Mouse (Mus musculus) gastrocnemius, adult 2 months (tissue): Measurements from ENCODE around the gene C9orf72. TPM values are rescaled to one million over a fixed set of nuclear protein-coding genes. Genes with fewer than 3 reads are reported as not detected.

ENCODE experiments used
- DNase-seq: peaks from one replicate; pipeline ENCODE4 v3.0.0; 2022
- H3K27ac ChIP-seq: fragments of 200-600 bp; 2 replicates; pipeline ENCODE4 v1.8.1; 2022; ENCODE audit warnings: mild to moderate bottlenecking
- H3K4me3 ChIP-seq: fragments of 200-600 bp; 2 replicates; pipeline ENCODE4 v1.8.1; 2022; ENCODE audit warnings: mild to moderate bottlenecking, moderate library complexity
- CTCF ChIP-seq: fragments of 200-600 bp; IDR thresholded peaks from 2 replicates; pipeline ENCODE4 v1.8.1; 2022; ENCODE audit warnings: antibody characterized with exemption, mild to moderate bottlenecking, moderate library complexity
- intact Hi-C: fragments of 180-260 bp; cut with DNase I; formaldehyde crosslinking; loops from one replicate; pipeline ENCODE4 v1.15.1; 2025
- total RNA-seq, 2 experiments: library from RNA; stranded (reverse); gene quantifications; 2 replicates each; pipeline ENCODE4 v1.2.3; 2021

Gene C9orf72
- total RNA-seq, 2 experiments from 2014 or later: 12.5 to 12.9 TPM

DNA sequence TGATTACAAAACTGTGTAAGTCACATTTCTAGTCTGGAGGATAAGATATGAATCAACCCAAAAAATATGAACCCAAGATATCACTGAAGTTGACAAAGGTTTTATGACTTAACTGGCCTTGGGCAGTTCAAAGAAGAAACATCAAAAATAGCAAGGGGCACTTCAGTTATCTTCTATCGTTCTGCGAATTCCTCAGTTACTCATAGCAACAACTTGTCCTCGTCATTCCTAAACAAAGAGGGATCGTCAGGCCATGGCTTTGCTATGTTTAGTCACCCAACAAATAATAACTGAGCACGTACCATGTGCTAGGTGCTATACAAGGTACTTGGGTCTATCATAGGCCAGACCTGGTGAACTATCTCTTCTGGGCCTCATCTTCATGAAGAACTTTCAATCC, 79.4 kb downstream of the C9orf72 start:
- Histone ChIP-seq H3K4me3 (no peak overlapping the region), H3K27ac (no peak overlapping the region)
- no peak for TF ChIP-seq CTCF
- intact Hi-C loops: no loop called here
- DNase-seq: no peak

DNA sequence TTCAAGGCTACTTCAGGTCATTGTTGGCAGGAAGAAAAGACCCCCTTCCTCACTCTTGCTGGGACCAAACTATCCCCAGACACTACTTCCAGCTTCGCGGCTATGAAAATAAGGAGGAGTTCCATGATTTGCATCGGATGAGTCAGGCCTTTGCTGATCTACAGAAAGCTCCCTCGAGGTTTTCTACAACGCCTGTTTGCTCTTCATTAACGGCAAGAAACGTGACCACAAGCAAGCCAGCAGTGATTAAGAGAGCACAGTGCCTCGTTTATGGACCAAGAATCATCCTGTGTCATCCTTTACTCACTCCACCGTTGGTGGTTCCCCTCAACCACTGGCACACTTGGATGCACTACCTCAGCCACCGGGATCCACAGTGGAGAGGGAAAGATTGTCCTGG, 80.2 kb downstream of the C9orf72 start:
- Histone ChIP-seq H3K4me3 (no peak overlapping the region), H3K27ac (no peak overlapping the region)
- no peak for DNase-seq
- intact Hi-C loops: no loop called here
- no peak for TF ChIP-seq CTCF

DNA sequence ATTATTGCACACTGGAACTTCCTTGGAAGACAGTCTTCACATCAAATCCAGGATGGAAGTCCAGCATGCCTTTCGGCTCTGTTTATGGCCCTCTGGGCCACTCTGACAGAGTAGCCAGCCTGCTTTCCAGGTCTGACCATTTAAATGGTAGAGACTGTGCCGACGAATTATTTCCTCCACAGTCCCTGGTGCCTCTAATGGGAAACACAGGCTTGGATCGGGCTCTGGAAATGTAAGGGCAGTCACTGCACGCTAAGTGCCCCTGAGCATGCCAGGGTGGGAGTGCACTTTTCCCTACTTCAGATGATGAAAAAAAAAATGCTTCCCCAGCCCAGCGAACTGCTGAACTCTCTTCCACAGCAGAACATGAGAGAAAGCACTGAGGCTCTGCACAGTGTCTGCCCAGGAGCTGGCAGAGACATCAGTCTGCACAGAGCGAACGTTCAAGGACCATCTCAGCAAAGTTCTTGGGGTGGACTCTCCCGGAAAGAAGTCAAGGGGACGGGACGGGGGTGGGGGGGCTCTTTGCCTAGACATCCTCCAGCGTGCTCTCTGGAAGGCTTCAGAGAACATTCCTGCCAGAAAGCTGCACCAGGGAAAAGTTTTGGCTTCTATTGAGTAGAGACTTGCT, 82.4 kb downstream of the C9orf72 start:
- DNase-seq: peak; percentile 42
- peak overlapping the region; percentile 28; the same call in 1 of the 2 replicates for H3K27ac ChIP-seq
- TF ChIP-seq CTCF: no peak
- peak overlapping the region; percentile 40 for H3K4me3 ChIP-seq
- intact Hi-C loops: no loop called here

Other genes starting within 250 kb of the C9orf72 start
- gene Ifnk, start 74.1 kb downstream of the C9orf72 start, total RNA-seq: not detected
- gene Mob3b, start 68.7 kb downstream of the C9orf72 start, total RNA-seq: under 1 TPM; 0.28 to 0.86 TPM